Mouse (Mus musculus): ENCODE results near the gene Kbtbd13.

The Kbtbd13 gene

DNA sequence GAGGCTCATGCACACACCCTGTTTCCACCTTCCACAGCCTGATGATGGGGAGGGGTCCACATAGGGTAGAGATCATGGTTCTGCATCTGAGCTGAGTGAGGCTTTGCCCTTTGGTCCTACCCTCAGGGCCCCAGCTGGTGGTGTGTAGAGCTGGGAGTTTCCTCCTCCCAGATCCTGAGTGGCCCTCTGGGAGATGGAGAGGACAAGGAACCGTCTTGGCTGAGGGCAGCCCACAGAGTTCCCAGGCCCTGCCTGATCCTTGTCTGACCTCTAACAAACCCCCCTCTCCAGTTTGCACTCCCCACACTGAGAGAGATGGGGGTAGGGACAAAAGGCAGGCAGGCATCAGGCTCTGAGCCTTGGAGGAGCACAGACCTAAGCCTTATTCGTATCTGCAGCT, 2.9 kb upstream of the Kbtbd13 start:
- no peak for DNase-seq (ENCODE audit: inconsistent ontology term)

DNA sequence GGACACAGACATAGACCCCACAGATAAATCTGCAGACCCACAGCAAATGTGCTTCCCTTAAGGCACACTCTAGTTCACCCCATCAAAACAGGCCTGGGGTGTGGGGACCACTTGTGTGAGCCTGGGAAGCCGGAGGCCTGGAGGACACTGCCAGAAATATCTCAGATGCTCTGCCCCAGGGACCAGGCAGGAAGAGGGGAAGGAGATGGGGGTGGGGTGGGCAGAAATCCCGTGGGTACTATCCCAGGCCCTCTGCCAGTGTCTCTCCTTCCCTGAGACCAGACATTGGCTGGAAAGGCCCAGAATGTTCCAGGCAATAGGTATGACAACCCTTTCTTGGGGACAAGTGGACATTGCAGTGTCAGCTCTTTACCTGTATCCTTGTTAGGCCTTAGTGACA, 2.2 kb upstream of the Kbtbd13 start:
- no peak for DNase-seq (ENCODE audit: inconsistent ontology term)

DNA sequence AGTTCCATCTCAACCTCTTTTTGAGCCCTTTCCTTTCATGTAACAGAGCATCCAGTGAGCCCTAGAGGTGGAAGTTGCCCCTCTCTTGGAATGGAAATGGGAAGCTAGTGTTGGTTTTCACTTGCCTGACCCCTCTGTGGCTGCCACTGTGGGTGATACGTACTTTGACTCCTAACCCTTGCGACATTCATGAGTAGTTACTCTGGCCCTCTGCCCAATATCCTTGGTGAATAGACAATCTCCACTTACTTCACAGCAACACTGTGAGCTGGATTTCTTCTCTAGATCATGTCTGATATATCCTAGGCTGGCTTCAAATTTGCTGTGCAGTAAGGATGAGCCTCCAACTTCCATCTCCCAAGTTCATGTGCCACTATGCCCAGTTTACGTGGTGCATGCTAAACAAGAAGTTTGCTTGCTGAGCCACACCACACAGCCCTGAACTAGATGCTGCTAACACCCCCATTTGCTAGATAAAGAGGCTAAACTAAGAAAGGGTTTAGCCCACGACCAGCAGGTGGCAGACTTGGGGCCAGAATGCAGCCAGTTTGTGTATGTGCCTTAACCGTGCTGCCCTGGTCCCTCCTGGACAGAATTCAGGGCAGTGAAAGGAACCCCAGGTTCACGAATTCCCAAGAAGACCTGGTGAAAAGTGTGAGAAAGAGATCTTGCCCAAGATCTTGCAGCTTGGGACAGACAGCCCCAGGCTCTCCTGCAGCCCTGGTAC, 1.3 kb upstream of the Kbtbd13 start:
- DNase-seq (ENCODE audit: inconsistent ontology term) = peak; percentile 46

DNA sequence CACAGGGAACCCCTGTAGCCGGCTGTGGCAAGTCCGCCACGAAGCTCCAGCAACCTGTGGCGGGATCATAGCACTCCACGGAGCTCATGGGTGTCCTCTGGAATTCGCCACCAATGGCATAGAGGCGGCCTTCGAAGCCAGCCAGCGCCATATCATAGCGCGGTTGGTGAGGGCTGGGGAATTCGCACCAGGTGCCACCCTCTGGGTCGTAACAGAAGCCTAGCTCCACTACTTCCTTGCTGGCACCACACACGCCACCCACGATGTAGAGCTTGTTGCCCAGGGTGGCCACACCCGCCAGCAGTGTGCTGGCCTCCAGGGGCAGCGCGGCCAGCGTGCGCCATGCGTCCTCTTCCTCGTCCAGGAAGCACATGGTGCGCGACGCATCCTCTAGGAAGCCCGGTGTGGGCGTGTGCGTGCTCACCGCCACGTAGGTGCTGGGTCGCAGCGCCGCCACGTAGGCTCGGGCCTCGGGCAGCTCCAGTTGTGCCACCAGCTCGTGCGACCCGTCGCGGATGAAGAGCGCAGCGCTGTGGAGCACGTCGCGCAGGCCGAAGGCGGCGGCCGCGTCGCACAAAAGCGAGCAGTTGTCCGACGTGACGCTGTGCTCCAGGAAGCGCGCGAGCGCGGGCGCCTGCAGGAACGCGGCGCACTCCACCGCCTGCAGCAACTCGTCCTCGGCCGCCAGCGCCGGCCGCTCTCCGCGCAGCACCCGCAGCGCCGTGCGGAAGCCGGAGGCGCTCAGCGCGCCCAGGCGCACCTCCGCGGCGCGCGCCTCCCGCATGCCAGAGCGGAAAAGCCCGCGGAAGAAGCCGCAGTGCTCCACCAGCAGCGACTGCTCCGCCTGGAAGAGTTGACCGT, 470 bp downstream of the Kbtbd13 start:
- peak; percentile 19 for DNase-seq (ENCODE audit: inconsistent ontology term)

DNA sequence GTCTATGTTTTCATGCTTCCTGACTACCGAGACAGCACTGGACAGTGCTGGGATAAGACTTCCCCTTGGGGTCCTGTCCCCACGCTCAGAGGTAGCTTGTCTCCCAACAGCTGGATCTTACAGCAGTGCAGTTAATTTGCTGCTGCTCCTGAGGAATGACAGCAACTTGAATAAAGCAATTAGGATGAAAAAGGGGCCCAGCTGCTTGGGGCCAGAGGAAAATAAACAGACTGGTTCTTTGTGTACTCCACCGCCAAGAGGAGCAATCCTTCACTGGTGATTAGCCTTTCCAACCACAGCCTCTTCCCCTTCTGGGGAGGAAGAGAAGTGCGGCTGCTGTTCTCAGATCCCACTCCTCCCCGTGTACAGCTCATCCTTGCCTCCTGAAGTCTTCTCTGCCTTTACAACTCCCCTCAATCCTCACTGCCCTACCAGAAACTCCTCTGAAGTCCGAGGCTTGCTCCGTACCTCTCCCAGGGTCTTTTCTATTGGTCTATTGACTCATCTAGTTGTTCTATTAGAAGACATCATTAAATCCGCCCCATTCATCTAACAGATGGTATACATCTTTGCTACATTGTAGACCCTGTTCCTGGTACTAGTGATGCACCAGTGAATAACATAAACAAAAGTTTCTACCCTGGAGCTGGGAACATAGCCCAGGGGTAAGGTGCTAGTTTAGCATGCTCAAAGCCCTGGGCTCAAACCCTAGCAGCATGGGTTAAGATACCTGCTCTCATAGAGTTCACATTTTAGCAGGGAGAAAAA, 4.9 kb downstream of the Kbtbd13 start:
- DNase-seq (ENCODE audit: inconsistent ontology term) = no peak

DNA sequence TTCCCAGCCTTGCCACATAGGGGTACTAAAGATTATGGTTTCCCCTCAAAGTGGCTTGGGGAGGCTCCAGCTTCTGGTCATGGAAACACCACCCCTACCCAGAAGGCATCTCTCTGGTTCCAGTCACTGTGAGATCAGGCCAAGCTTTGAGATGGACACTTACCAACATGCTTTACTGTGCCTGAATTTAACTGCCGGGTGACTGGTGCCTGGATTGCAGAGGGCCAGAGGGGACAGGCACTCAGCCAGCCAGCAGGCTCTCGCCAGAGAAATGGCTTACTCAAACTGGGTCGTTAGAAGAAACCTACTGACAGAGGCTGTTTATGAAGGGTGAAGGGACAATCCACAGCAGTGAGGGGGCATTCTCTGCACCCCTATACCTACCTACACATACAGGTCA, 7.2 kb downstream of the Kbtbd13 start:
- DNase-seq (ENCODE audit: inconsistent ontology term) = peak; percentile 22

DNA sequence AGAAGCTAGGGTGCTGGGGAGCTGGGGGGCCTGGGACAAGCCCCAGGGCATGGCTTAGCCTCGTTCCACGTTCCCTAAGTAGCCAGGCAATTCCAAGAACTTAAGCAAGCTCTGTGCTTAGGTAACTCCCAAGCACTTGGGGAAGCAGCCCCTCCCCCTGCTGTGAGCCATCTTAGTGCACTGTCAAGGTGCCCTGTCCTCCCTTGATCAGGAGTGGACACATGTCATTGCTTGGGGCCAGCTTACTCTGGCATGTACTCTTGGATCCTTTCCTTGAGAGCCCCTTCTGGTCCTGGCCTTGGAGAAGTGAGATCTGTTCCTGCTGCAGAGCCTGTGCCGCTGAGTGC, 8.7 kb downstream of the Kbtbd13 start:
- DNase-seq (ENCODE audit: inconsistent ontology term) = no peak

DNA sequence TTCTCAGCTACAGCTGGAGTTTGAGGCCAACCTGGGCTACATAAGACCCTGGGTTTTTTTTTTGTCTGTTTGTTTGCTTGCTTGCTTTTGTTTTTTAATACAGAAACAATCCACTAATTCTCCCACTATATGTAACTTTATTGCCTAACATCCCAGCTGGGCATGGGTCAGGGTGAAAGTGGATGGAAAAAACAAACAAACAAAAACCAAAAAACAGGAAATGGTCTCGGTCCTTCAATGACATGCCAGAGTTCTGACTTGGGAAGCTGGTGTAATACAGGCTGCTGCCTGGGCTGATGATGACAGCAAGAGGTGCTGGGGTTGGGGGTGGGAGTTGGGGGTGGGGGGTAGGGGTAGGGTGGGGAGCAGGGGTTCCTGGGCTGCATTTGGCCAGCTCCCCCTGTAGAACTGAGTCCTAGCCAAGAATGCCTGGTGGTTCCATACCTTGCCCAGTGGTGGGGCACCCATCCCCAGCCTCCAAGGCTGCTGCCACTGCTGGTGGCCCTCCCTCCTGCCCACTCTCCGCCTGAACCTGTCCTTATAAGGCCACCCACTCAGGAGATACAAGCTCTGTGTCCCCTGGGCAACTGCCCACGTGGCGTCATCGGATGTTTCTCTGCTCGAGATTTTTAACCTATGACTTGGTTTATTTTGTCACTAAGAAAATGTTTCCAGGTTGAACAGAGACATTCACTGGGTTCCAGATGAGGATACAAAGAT, 9.3 kb downstream of the Kbtbd13 start:
- no peak for DNase-seq (ENCODE audit: inconsistent ontology term)

DNA sequence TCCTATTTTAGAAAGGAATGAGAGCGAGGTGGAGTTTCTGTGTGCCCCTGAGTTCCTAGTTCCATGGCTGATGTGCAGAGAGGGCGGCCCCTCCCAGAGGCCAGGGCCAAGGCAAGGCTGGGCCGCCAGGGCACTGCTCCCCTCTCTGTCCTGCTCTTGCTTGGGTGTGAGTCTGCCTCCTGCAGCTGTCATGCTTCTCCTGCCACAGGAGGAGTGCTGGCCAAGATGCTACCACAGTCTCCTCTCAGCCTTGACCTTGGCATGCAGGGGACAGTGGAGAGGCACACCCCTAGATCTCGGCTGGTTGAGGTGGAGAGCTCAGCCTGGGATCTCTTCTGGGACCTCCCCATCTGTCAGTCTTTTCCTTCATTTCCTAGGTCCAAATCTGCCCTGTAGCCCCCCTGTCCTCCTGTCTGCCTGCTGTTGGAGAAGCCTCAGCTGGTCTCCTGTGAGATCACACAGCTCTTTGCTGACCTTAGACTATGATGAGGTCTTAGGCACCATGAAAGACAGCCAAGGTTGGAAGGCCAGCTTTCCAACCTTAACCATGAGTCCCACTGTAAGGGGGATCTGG, 10.3 kb downstream of the Kbtbd13 start:
- DNase-seq (ENCODE audit: inconsistent ontology term) = no peak

DNA sequence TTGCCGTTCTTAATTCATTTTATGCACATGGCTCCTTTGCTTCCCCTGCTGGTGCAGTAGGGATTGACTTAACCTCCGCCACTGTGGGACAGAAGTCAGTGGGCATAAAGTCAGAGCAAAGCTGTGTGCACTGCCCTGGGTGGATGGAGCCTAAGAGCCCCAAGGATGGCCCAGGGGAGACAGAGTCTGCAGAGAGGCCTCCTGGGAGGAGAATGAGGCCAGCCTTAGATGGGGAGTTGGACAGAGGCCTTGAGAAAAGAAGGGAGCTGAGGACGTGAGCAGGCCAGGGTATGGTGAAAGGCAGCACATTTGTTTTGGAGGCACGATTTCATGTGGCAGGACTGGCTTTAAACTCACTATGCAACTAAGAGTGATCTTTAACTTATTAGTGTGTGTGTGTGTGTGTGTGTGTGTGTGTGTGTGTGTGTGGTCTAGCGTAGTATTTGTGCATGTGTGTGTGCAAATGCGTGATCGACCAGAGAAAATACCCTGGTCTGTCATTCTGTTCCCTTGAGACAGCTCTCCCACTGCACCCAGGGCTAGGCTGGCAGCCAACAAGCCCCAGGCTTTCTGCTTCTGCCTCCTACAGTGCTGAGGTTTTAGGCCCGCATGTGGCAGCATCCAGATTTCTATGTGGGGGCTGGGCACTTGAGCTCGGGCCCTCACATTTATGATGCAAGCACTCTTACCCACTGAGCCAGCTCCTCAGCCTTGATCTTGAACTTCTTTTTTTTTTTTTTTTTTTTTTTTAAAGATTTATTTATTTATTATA, 16.1 kb downstream of the Kbtbd13 start:
- no peak for DNase-seq (ENCODE audit: inconsistent ontology term)

DNA sequence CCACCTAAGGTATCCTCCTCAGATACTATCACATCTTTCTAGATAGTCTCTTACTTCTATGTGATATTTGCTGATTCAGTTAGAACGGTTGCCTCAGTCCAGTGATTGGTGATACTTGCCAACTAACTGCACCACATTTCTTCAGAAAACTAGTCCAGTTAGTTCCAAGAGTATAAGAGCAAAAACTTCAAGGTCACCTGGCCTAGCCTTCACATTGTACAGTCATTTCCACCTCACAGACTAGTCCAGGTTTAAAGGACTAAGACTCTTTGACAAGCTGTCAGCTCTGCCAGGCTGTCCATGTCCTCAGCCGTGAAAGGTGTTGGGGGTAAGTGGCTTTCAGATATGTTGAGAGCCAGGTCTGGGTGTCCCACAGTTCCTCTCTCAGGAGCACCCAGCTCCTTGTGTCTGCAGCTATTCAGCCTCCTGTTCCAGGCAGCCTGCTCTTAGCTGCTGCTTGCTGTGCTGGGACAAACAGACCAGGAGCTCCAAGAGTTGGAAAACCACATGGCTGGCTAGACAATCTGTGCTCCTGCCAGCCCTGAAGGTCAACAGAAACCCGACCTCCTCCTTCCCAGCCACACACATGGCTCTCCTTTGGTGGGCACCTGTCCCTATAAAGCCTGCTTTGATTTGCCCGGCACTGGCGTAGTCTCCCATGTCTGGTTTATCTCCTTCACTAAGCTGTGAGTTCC, 16.8 kb downstream of the Kbtbd13 start:
- no peak for DNase-seq (ENCODE audit: inconsistent ontology term)

DNA sequence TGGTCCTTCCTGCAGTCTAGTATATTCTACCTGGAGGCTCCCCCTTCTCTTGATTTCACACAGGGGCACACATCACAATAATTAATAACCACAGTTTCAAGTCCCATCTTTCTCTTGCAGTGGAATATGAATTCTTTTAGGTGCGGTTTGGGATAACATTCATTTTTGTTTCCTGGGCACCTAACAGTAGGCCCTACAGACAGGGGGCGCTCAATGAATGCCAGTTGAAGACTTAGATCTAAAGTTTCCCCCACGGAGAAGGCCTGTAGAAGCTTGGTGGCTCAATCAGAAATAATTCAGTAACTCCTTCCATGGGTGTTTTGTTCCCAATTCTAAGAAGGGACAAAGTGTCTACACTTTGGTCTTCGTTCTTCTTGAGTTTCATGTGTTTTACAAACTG, 19.0 kb downstream of the Kbtbd13 start:
- DNase-seq (ENCODE audit: inconsistent ontology term) = no peak

DNA sequence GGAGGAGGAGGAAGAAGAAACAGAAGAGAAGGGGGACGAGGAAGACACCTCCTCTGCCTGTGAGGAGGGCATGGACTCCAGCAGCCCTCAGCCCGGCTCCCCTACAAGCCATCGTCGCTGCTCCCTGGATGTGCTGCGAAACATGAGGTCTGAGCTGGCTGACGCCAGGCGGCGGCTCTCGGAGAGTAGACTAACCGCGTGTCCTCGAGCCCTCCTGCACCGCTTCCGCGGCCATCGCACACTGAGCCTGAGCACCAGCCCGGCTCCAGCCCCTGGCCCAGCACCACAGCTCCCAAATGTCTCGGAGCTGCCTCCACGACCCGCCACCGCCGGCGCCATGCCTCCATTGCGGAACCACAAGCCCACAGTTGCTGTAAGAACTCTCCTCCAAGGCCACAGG, 19.7 kb downstream of the Kbtbd13 start:
- no peak for DNase-seq (ENCODE audit: inconsistent ontology term)

DNA sequence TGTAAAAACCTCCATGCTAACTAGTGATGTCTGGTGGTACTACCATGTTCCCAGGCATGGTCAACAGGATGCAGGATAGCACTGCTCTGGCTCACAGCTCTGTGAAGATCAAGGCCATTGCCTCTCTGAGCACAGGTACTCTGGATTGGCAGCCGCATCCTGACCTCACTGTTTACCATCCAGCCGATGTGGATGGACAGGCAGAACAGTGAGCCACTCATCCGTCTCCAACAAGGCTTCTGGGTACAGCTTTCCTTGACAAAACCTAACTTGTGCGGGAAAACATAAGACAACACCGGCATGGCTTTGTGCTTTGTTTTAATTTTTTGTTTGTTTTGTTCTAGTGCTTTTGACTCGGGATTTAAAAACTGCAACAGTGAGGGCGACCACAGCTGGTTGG, 25.7 kb downstream of the Kbtbd13 start:
- no peak for DNase-seq (ENCODE audit: inconsistent ontology term)

DNA sequence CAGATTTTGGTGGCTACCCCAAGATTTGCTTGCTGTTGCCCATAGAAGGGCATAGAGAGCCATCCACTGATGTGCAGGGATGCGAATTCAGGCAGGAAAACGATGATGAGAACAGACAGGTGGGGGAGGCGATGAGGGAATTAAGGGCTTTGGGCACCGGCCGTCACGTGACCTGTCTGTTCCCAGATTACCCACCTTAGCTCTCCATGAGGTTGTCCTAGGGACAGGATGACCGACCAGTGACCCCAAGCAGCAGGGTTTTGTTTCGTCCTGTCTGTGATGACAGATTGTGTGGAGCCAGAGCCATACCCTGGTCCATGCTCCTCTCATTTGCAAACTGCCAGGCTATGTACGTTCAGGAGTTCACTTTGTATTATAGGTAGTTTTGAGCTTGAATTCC, 27.8 kb downstream of the Kbtbd13 start:
- no peak for DNase-seq (ENCODE audit: inconsistent ontology term)

DNA sequence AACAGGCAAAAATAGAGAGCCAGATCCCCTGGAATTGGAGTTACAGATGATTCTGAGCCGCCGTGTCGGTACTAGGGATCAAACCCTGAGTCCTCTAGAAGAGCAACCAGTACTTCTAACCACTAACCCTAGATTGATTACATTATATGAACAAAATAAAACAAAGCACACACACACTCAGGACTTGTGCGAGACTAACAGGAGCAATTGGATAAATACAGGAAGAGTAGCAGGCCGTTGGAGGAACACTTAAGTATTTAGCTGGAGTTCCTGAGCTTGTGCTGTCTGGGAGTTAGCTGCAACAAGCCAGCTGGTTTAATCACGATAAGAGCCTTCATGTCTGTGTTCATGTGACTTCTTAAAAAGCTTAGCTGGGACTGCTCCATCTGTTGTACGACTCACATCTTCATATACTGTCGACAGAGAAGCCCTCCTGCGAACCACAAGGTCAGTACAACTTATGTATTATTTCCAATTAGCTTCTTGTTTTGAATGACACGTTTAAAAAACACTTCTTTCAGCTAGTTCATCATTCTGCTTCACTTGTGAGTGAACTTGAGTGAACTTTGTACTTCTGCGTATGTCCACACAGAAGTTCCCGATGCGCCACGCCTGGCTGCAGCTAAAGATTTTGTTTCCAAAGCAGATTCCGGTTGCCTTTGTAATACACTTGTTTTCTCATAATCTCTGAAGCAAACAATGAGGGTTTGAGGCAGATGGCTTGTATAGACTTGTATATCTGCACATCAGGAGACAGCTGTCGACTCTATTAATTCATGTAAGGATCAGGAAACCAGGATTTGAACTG, 30.6 kb downstream of the Kbtbd13 start, which contains the start of gene Ubap1l:
Ubap1l (plus strand) TSS at position 401 of the 808 bp plus-strand sequence.
- DNase-seq (ENCODE audit: inconsistent ontology term) = no peak

DNA sequence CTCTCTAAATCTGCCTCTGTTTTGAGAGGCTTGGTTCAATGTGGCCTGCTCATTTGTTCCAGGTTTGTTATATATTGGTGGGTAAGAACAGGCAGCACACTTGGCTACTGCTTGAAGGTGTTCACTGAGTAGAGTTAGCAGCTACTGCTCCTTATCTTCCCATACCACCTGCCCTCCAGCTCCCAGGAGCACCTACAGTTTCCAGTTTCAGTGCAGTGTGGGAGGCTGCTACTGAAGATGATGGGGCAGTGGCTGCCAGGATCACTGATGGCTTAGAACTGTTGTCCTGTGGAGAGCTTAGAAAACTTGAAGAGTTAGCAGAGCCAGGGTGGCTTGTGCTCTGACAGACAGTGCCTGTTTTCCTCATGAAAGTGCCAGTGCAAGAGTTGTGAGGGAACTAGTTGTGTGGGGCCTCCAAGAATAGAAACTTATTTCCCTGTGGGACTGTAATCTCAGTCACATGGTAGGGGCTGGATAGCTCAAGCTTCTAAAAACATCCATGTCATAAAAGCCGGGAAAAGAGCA, 32.4 kb downstream of the Kbtbd13 start:
- DNase-seq (ENCODE audit: inconsistent ontology term) = no peak

DNA sequence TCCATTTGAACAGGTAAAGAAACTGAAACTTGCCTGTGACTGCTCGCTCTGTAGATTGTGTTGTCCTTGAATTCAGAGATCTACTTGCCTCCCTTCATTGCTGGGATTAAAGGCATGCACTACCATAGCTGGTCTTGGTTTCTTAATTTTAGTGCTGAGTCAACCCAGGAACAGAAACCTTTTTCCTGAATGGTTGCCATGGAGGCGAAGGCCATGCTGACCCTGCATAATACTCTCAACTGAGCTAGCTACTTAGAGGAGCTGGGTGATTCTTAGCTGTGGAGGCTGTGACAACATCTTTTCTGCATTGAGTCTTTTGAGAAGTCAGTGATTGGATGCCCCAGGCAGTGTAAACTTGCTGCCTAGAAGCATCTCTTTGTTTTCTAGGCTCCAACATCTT, 34.5 kb downstream of the Kbtbd13 start:
- DNase-seq (ENCODE audit: inconsistent ontology term) = no peak

DNA sequence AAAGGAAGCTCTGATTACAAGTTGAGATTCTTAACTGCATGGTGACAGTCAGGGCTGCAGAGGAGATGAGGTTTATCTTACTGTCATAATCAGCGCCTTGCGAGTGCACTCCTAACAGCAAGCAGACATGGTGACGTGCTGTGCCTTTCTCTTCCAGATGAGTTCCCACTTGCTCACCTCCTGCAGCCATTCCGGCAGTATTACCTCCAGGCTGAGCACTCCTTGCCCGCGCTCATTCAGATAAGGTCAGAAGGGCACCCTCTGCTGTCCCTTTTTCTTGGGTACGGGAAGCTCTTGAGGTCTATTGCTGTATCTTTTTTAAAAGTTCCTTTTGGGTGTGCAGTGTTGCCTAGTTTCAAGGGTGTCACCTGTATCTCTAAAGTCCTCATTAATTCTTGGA, 34.9 kb downstream of the Kbtbd13 start:
- DNase-seq (ENCODE audit: inconsistent ontology term) = no peak

Measured in Muller cell, postnatal 12 days (primary cell).